Mouse (Mus musculus) forebrain, embryonic 11.5 days (tissue): Measurements from ENCODE around the gene Ptchd1. TPM values are rescaled to one million over a fixed set of nuclear protein-coding genes. Genes with fewer than 3 reads are reported as not detected.

Source experiments
- ATAC-seq: fragments of 200-750 bp; cut with Nextera tagmentation; replicated peaks from 2 replicates; pipeline ENCODE4 v1.8.0; 2017; ENCODE audit warnings: moderate TSS enrichment; ENCODE audit not compliant: low FRiP score
- DNase-seq: peaks from one replicate; pipeline ENCODE4 v3.0.0-alpha.2; 2017; ENCODE audit warnings: low spot score
- H3K27ac ChIP-seq: fragments of 300-500 bp; sonication (generic); 2 replicates; pipeline ENCODE4 v1.5.1; 2014; ENCODE audit warnings: low read depth, low read length
- H3K27me3 ChIP-seq: fragments of 300-500 bp; sonication (generic); 2 replicates; pipeline ENCODE4 v1.6.1; 2014; ENCODE audit warnings: mild to moderate bottlenecking, low read length, mixed read lengths; ENCODE audit not compliant: control insufficient read depth, insufficient read depth
- H3K36me3 ChIP-seq: fragments of 300-500 bp; sonication (generic); 2 replicates; pipeline ENCODE4 v1.6.1; 2014; ENCODE audit warnings: mild to moderate bottlenecking, low read length, moderate library complexity, mixed read lengths; ENCODE audit not compliant: control insufficient read depth, insufficient read depth
- H3K4me1 ChIP-seq: fragments of 300-500 bp; sonication (generic); replicated peaks from 2 replicates; pipeline ENCODE4 v1.6.1; 2014; ENCODE audit warnings: low read length, mixed read lengths; ENCODE audit not compliant: control insufficient read depth, insufficient read depth
- H3K4me2 ChIP-seq: fragments of 300-500 bp; sonication (generic); 2 replicates; pipeline ENCODE4 v1.6.1; 2014; ENCODE audit warnings: low read depth, mild to moderate bottlenecking, low read length, moderate library complexity, mixed read lengths; ENCODE audit not compliant: severe bottlenecking
- H3K4me3 ChIP-seq: fragments of 300-500 bp; sonication (generic); 2 replicates; pipeline ENCODE4 v1.5.1; 2014; ENCODE audit warnings: low read depth, low read length
- H3K9ac ChIP-seq: fragments of 300-500 bp; sonication (generic); 2 replicates; pipeline ENCODE4 v1.6.1; 2014; ENCODE audit warnings: low read length
- H3K9me3 ChIP-seq: fragments of 300-500 bp; sonication (generic); 2 replicates; pipeline ENCODE4 v1.6.1; 2016; ENCODE audit warnings: low read length, mixed read lengths; ENCODE audit not compliant: control insufficient read depth
- polyA plus RNA-seq: library from polyadenylated mRNA; unstranded; fragments of >200 nt; fragmentation: Nextera tagmentation; extraction: Ambion mirVana; gene quantifications from 2 replicates; pipeline ENCODE4 v1.2.1, GENCODE M21; 2014

The Ptchd1 gene
- polyA plus RNA-seq, 1 experiment from 2014 or later: 0.55 TPM

DNA sequence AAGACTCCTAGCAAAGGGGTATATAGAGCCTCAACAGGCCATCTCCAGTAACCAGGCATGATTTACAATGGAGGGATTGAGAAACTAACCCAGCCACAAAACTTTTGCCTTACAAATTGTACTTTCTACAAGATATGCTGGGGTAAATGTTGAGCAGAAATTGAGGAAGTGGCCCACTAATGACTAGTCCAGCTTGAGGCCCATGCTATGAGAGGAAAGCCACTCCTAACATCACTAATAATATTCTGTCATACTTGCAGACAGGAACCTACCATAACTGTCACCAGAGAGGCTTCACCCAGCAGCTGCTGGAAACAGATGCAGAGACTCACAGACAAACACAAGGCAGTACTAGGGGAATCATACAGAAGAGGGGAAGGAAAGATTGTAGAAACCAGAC, 79.8 kb downstream of the Ptchd1 start:
- no peak for DNase-seq
- no peak overlapping the region for H3K4me3 ChIP-seq
- H3K4me1 ChIP-seq: no peaks in the 10 kb centered on the region
- no peak overlapping the region for H3K27ac ChIP-seq
- no peaks in the 10 kb centered on the region for H3K36me3 ChIP-seq
- H3K9ac ChIP-seq: no peak overlapping the region
- H3K9me3 ChIP-seq: no peaks in the 10 kb centered on the region
- ATAC-seq: no peak
- H3K27me3 ChIP-seq: no peaks in the 10 kb centered on the region
- no peak overlapping the region for H3K4me2 ChIP-seq

Other genes starting within 250 kb of the Ptchd1 start
- gene Gm15155, start 927 bp upstream of the Ptchd1 start, polyA plus RNA-seq: not detected in 2 replicates